Mouse (Mus musculus) megakaryocyte progenitor cell, adult 5-6 weeks (primary cell): ENCODE data around the gene Miip. TPM values are rescaled to one million over a fixed set of nuclear protein-coding genes. Genes with fewer than 3 reads are reported as not detected.

Source experiments
- total RNA-seq, 2 experiments: library from RNA; stranded (forward) in 1 of 2; stranded (reverse) in 1 of 2; fragments of 157-497, 149-512 nt in 1 of 2; fragments of 200-1000 nt in 1 of 2; gene quantifications; 2 replicates each; pipeline versions ENCODE4 v1.2.3 to v1.2.4; 2015 to 2017

Gene Miip
- total RNA-seq, 2 experiments from 2014 or later = 40.2 to 43.6 TPM

Other genes starting within 250 kb of the Miip start
- gene Zfp979, start 226.3 kb downstream of the Miip start, total RNA-seq (2015) = 3.8 and 5.4 TPM in 2 replicates
- gene Zfp979, start 226.3 kb downstream of the Miip start, total RNA-seq (2017) = 3.0 and 3.5 TPM in 2 replicates
- gene Zfp534, start 166.3 kb downstream of the Miip start, total RNA-seq (2015) = 0.05 TPM in 1 of 2 replicates, not detected in the other
- 0.07 and 0.08 TPM in 2 replicates for gene Zfp534, start 166.3 kb downstream of the Miip start, total RNA-seq (2017)
- gene Zfp984, start 59.0 kb downstream of the Miip start, total RNA-seq (2015) = 51.5 and 60.9 TPM in 2 replicates
- gene Zfp984, start 59.0 kb downstream of the Miip start, total RNA-seq (2017) = 26.6 and 29.0 TPM in 2 replicates
- 8.3 and 9.5 TPM in 2 replicates for gene Zfp933, start 20.4 kb downstream of the Miip start, total RNA-seq (2015)
- gene Zfp933, start 20.4 kb downstream of the Miip start, total RNA-seq (2017) = 6.1 and 8.6 TPM in 2 replicates
- 4.2 and 5.3 TPM in 2 replicates for gene Fv1, start 163 bp upstream of the Miip start, total RNA-seq (2015)
- 13.4 and 15.9 TPM in 2 replicates for gene Fv1, start 163 bp upstream of the Miip start, total RNA-seq (2017)
- 24.3 and 25.0 TPM in 2 replicates for gene Mfn2, start 35.9 kb upstream of the Miip start, total RNA-seq (2015)
- 29.1 and 33.6 TPM in 2 replicates for gene Mfn2, start 35.9 kb upstream of the Miip start, total RNA-seq (2017)
- 4.8 and 5.6 TPM in 2 replicates for gene Plod1, start 68.0 kb upstream of the Miip start, total RNA-seq (2015)
- gene Plod1, start 68.0 kb upstream of the Miip start, total RNA-seq (2017) = 10.5 and 12.2 TPM in 2 replicates
- 32.9 and 34.2 TPM in 2 replicates for gene 2510039O18Rik, start 72.1 kb upstream of the Miip start, total RNA-seq (2015)
- 30.4 and 38.6 TPM in 2 replicates for gene 2510039O18Rik, start 72.1 kb upstream of the Miip start, total RNA-seq (2017)
- not detected in 2 replicates for gene Nppb, start 117.0 kb upstream of the Miip start, total RNA-seq (2015)
- not detected in 2 replicates for gene Nppb, start 117.0 kb upstream of the Miip start, total RNA-seq (2017)
- not detected in 2 replicates for gene Nppa, start 131.9 kb upstream of the Miip start, total RNA-seq (2015)
- not detected in 2 replicates for gene Nppa, start 131.9 kb upstream of the Miip start, total RNA-seq (2017)
- gene Clcn6, start 170.0 kb upstream of the Miip start, total RNA-seq (2015) = 3.3 and 4.1 TPM in 2 replicates
- gene Clcn6, start 170.0 kb upstream of the Miip start, total RNA-seq (2017) = 1.5 and 6.4 TPM in 2 replicates
- gene Mthfr, start 170.3 kb upstream of the Miip start, total RNA-seq (2015) = 5.5 and 6.2 TPM in 2 replicates
- gene Mthfr, start 170.3 kb upstream of the Miip start, total RNA-seq (2017) = 4.3 and 7.2 TPM in 2 replicates
- 16.3 and 16.5 TPM in 2 replicates for gene Agtrap, start 219.2 kb upstream of the Miip start, total RNA-seq (2015)
- gene Agtrap, start 219.2 kb upstream of the Miip start, total RNA-seq (2017) = 34.5 and 35.9 TPM in 2 replicates